Comparison of ENCODE assay signal across 27 mouse cellular contexts in the genomic region with DNA sequence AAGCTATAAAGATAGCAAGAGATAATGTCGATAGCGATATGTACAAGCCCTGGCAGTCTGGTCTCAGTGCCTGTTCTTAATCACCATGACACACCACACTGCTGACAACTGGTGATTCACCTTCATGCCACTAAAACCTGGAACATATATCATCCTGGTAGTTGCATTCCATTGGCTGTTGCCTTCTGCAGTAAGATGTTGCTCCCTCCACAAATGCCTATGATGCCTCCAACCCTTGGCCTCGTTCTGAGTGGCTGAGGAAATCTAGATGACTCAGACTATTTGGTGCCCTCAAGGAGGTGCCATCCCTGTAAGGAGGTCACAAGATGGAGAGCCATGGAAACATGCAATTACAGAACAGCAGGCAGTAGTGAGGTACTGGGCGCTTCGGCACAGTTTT. TPM values are rescaled to one million over a fixed set of nuclear protein-coding genes. Genes with fewer than 3 reads are reported as not detected.
A peak's percentile ranks its signal among the peaks of the same experiment; 100 is the strongest.
DNase-seq lines count a peak whose midpoint lies in the region; ATAC-seq lines count a peak whose summit lies in the region.
"Had no signal": no experiment of that assay in that cellular context is flagged by ENCODE, and none has a peak within 500 bp of the region (broad histone marks: within the 10 kb centered on the region; RNA-seq: fewer than 3 reads in every experiment).

No protein-coding gene starts in this region.

- H3K4me1 ChIP-seq in midbrain, embryonic 15.5 days = no peaks in the 10 kb centered on the region
- H3K4me1 ChIP-seq: embryonic facial prominence, embryonic 12.5 days; embryonic facial prominence, embryonic 15.5 days; hindbrain, embryonic 10.5 days; hindbrain, embryonic 13.5 days had no signal

- H3K36me3 ChIP-seq in midbrain, embryonic 15.5 days (replicated peaks) = no peaks in the 10 kb centered on the region
- H3K36me3 ChIP-seq: embryonic facial prominence, embryonic 12.5 days; embryonic facial prominence, embryonic 15.5 days; hindbrain, embryonic 10.5 days; hindbrain, embryonic 13.5 days; intestine, embryonic 15.5 days had no signal

- no peak overlapping the region for H3K9ac ChIP-seq in midbrain, embryonic 15.5 days
- H3K9ac ChIP-seq: embryonic facial prominence, embryonic 12.5 days; embryonic facial prominence, embryonic 15.5 days; forebrain, postnatal 0 days; hindbrain, embryonic 13.5 days; intestine, embryonic 15.5 days had no signal

- no peak for ATAC-seq in midbrain, embryonic 15.5 days (replicated peaks)
- ATAC-seq: CD4-positive, CD25-positive, alpha-beta regulatory T cell, adult 4 months; forebrain, embryonic 14.5 days; forebrain, postnatal 0 days; hindbrain, embryonic 16.5 days; intestine, embryonic 15.5 days; Patski had no signal

- no peaks in the 10 kb centered on the region for H3K9me3 ChIP-seq in midbrain, embryonic 15.5 days
- H3K9me3 ChIP-seq: embryonic facial prominence, embryonic 12.5 days; embryonic facial prominence, embryonic 15.5 days; hindbrain, embryonic 10.5 days; hindbrain, embryonic 13.5 days; intestine, embryonic 15.5 days had no signal

- DNase-seq in adrenal gland, adult 2 months = peak; percentile 51
- no peak for DNase-seq in adrenal gland, postnatal 25 days
- peak; percentile 67 for DNase-seq in 3134 (ENCODE audit: extremely low read depth, insufficient read length, low spot score)
- DNase-seq in 416B (ENCODE audit: low read depth) = peak; percentile 12
- peak; percentile 61 for DNase-seq in NIH3T3 (ENCODE audit: low read depth)
- DNase-seq in testis, postnatal 10 days (ENCODE audit: low spot score) = no peak
- DNase-seq in left cerebral cortex, postnatal 4 days = no peak
- DNase-seq: B cell, adult 2 months; cerebellum, adult 11 months; cerebellum, adult 9-11 months; cerebellum, postnatal 25 days; forebrain, postnatal 0 days; gastrocnemius, adult 2 months; gastrocnemius, postnatal 14 days; kidney, adult 11 months; kidney, adult 8-10 months had no signal

- no peak overlapping the region for H3K4me3 ChIP-seq in midbrain, embryonic 15.5 days
- H3K4me3 ChIP-seq: embryonic facial prominence, embryonic 12.5 days; embryonic facial prominence, embryonic 15.5 days; gastrocnemius, adult 2 months; hindbrain, embryonic 10.5 days; hindbrain, embryonic 13.5 days; intestine, embryonic 15.5 days had no signal

- H3K27me3 ChIP-seq in midbrain, embryonic 15.5 days (replicated peaks) = no peaks in the 10 kb centered on the region
- H3K27me3 ChIP-seq: embryonic facial prominence, embryonic 12.5 days; embryonic facial prominence, embryonic 15.5 days; hindbrain, embryonic 13.5 days; intestine, embryonic 15.5 days; Patski had no signal

- H3K4me2 ChIP-seq in midbrain, embryonic 15.5 days = no peak overlapping the region
- H3K4me2 ChIP-seq: embryonic facial prominence, embryonic 12.5 days; embryonic facial prominence, embryonic 15.5 days; heart, embryonic 11.5 days; hindbrain, embryonic 13.5 days; intestine, embryonic 15.5 days had no signal

- H3K27ac ChIP-seq in midbrain, embryonic 15.5 days = no peak overlapping the region
- H3K27ac ChIP-seq: embryonic facial prominence, embryonic 12.5 days; embryonic facial prominence, embryonic 15.5 days; gastrocnemius, adult 2 months; hindbrain, embryonic 10.5 days; hindbrain, embryonic 13.5 days; intestine, embryonic 15.5 days had no signal

- intact Hi-C loops in left cerebral cortex, postnatal 4 days (cut with DNase I) = no loop called here

- WGBS in midbrain, embryonic 15.5 days = 94% methylated on average over 5 of the region's 5 CpGs

RNA-seq across cellular contexts. Expression of gene Tmem131, which starts 22.4 kb away (rescaled TPM):
- total RNA-seq in adrenal gland, adult 2 months (2021) = 10 to 100 TPM; 38.8 to 51.0 TPM
- 15.8 and 17.8 TPM in 2 replicates for polyA plus RNA-seq in adrenal gland, adult 2 months (2012; rRNA removed)
- 48.1 and 50.8 TPM in 2 replicates for total RNA-seq in adrenal gland, postnatal 25 days (2021)
- polyA plus RNA-seq in midbrain, embryonic 15.5 days (2015; fragmentation: Nextera tagmentation; extraction: Ambion mirVana) = 13.1 and 14.8 TPM in 2 replicates
- total RNA-seq in left cerebral cortex, postnatal 4 days (2021) = 10 to 100 TPM; 79.6 to 82.0 TPM

Comparison
In these comparisons a context has a peak if more than half of its experiments do, and no peak if none do; other contexts are left out.
1. DNase-seq: peak in adrenal gland, adult 2 months (single experiment), 3134 (single experiment), 416B (single experiment) and NIH3T3 (single experiment); none in adrenal gland, postnatal 25 days (single experiment), testis, postnatal 10 days (single experiment) and left cerebral cortex, postnatal 4 days (single experiment).